Mouse (Mus musculus): Measurements from ENCODE around the gene 4930502E18Rik.
"Not testable (repeated sequence)": the region's sequence is repeated elsewhere in the genome, so short reads cannot be mapped to it uniquely, and the experiment has no call there.

The 4930502E18Rik gene

GRCm38 (mm10) chrX:53724596-53724995 lies at the start of gene 4930502E18Rik:
TSS of gene 4930502E18Rik (plus strand) at chrX:53724826.
- DNase-seq, result no peak

GRCm38 (mm10) chrX:53676943-53677342 lies 47.7 kb upstream of the 4930502E18Rik start:
- peak; percentile 52 for DNase-seq

GRCm38 (mm10) chrX:53682650-53683049 lies 42.0 kb upstream of the 4930502E18Rik start:
- DNase-seq, result not testable (repeated sequence)

- not testable (repeated sequence) for DNase-seq
These were observed 40.0 kb upstream of the 4930502E18Rik start for GRCm38 (mm10) chrX:53684676-53685075.

GRCm38 (mm10) chrX:53692065-53692464 lies 32.6 kb upstream of the 4930502E18Rik start:
- no peak for DNase-seq

GRCm38 (mm10) chrX:53693141-53693540 lies 31.5 kb upstream of the 4930502E18Rik start:
- no peak for DNase-seq

GRCm38 (mm10) chrX:53694008-53694777 lies 30.4 kb upstream of the 4930502E18Rik start:
- no peak for DNase-seq

GRCm38 (mm10) chrX:53699225-53699624 lies 25.4 kb upstream of the 4930502E18Rik start:
- no peak for DNase-seq

- no peak for DNase-seq
These were observed 22.0 kb upstream of the 4930502E18Rik start for GRCm38 (mm10) chrX:53702673-53703072.

GRCm38 (mm10) chrX:53715942-53716322 lies 8.7 kb upstream of the 4930502E18Rik start:
- DNase-seq, result no peak

- peak; percentile 51 for DNase-seq
These were observed 8.1 kb upstream of the 4930502E18Rik start for GRCm38 (mm10) chrX:53716323-53717182.

- DNase-seq, result no peak
These were observed 4.3 kb downstream of the 4930502E18Rik start for GRCm38 (mm10) chrX:53728967-53729366.

GRCm38 (mm10) chrX:53752851-53753250 lies 28.2 kb downstream of the 4930502E18Rik start:
- no peak for DNase-seq

- DNase-seq, result no peak
These were observed 33.1 kb downstream of the 4930502E18Rik start, which contains the start of gene 1700013H16Rik for GRCm38 (mm10) chrX:53757736-53758135. TSS of gene 1700013H16Rik (minus strand) at chrX:53757831.

- DNase-seq, result no peak
These were observed 51.6 kb downstream of the 4930502E18Rik start, which contains the start of gene Zfp36l3 for GRCm38 (mm10) chrX:53776276-53776675. TSS of gene Zfp36l3 (minus strand) at chrX:53776394.

All from cerebellum, adult 11 months (tissue).